Mouse (Mus musculus): ENCODE data around the gene Fanca. TPM values are rescaled to one million over a fixed set of nuclear protein-coding genes. Genes with fewer than 3 reads are reported as not detected.

The Fanca gene
- polyA plus RNA-seq, 1 experiment: 14.0 TPM

DNA sequence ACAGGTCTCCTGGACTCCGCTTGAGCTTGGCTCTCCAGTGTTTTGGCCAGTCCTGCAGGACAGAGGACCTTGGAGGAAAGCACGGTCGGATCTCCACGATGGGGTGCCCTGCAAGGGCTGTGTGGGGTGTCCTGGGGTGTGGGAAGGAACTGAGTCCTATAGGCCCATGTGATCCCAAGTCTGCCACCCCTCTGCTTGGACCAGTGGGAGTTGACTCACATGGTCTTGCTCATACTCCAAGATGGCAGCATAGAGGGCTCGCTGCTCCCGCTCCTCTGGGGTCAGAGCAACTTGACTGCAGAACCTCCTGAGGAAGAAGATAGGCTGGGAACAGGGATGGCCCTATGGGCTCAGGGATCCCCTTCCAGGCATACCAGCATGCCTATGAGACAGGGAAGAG, 70.6 kb downstream of the Fanca start:
- TF ChIP-seq CTCF (IDR thresholded peaks at IDR 0.05; ENCODE audit: control insufficient read depth, insufficient read depth, insufficient read length) (no peak), FOSL1 (IDR thresholded peaks at IDR 0.05; ENCODE audit: insufficient read depth, low read length, poor library complexity, severe bottlenecking) (no peak), MYOG (IDR thresholded peaks at IDR 0.05; ENCODE audit: control insufficient read depth, extremely low read depth, insufficient read length) (no peak), MAX (IDR thresholded peaks at IDR 0.05) (no peak), CEBPB (IDR thresholded peaks at IDR 0.05; ENCODE audit: low read depth) (no peak), USF1 (IDR thresholded peaks at IDR 0.05; ENCODE audit: low read depth) (no peak), MYOD1 (IDR thresholded peaks at IDR 0.05; ENCODE audit: control insufficient read depth, insufficient read length, low read depth) (no peak)
- Histone ChIP-seq H3K27me3 (ENCODE audit: control insufficient read depth, insufficient read depth, insufficient read length) (no peaks in the 10 kb centered on the region), H3K79me3 (ENCODE audit: low read depth) (no peaks in the 10 kb centered on the region), H3K79me2 (ENCODE audit: control insufficient read depth, insufficient read depth) (peaks cover 2% of the 10 kb centered on the region), H3ac (ENCODE audit: control insufficient read depth, insufficient read length, low read depth) (no peak overlapping the region), H3K36me3 (ENCODE audit: control insufficient read depth, insufficient read depth) (peaks cover 8% of the 10 kb centered on the region), H3K4me3 (ENCODE audit: insufficient read depth, poor library complexity, severe bottlenecking) (no peak overlapping the region)

DNA sequence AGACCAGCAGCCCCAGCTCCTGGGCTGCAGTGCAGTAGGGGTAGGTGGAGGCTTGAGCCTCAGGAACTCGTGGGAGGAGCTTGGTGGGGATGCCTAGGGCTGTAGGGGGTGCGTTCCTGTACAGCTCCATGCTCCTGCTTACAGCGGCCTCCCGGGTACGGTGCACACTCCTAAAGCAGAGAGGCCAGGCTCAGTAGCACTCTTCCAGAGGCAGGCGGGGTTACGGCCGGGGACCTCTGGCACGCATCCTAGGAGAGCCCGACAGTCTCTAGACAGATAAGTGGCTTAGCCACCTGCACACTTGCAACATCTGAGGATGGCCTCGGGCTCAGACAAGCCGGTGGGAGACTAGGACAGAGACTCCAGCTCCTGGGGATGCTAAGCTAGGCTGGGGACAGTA, 72.8 kb downstream of the Fanca start:
- no peaks in the 10 kb centered on the region for H3K27me3 ChIP-seq (ENCODE audit: control insufficient read depth, insufficient read depth, insufficient read length)
- H3K4me3 ChIP-seq (ENCODE audit: insufficient read depth, poor library complexity, severe bottlenecking): no peak overlapping the region
- no peak overlapping the region for H3ac ChIP-seq (ENCODE audit: control insufficient read depth, insufficient read length, low read depth)
- H3K79me3 ChIP-seq (ENCODE audit: low read depth): no peaks in the 10 kb centered on the region
- TF ChIP-seq CTCF (IDR thresholded peaks at IDR 0.05; ENCODE audit: control insufficient read depth, insufficient read depth, insufficient read length) (no peak), FOSL1 (IDR thresholded peaks at IDR 0.05; ENCODE audit: insufficient read depth, low read length, poor library complexity, severe bottlenecking) (no peak), USF1 (IDR thresholded peaks at IDR 0.05; ENCODE audit: low read depth) (no peak)
- no peaks in the 10 kb centered on the region for H3K79me2 ChIP-seq (ENCODE audit: control insufficient read depth, insufficient read depth)
- peaks cover 7% of the 10 kb centered on the region for H3K36me3 ChIP-seq (ENCODE audit: control insufficient read depth, insufficient read depth)

DNA sequence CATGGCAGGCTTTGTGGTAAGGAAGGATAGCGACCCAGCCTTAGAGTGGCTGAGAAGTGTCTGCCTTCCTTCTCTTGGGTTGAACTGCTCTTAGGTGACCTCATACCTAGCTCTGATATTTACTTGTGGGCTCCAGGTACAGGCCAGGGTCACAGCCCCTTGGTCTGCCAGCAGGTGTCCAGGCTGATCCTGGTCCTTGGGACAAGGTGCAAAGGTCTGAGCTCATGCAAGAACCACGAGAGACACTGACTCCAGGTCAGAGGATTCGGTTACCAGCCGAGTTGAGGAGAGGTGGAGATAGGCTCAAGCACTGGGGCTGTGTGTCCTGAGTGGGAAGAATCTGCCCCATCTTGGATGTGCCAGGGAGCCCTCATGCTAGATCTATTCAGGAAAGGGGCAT, 74.0 kb downstream of the Fanca start:
- Histone ChIP-seq H3K79me3 (ENCODE audit: low read depth) (no peaks in the 10 kb centered on the region), H3K36me3 (ENCODE audit: control insufficient read depth, insufficient read depth) (peaks cover 3% of the 10 kb centered on the region), H3K79me2 (ENCODE audit: control insufficient read depth, insufficient read depth) (no peaks in the 10 kb centered on the region), H3K27me3 (ENCODE audit: control insufficient read depth, insufficient read depth, insufficient read length) (no peaks in the 10 kb centered on the region), H3K4me3 (ENCODE audit: insufficient read depth, poor library complexity, severe bottlenecking) (no peak overlapping the region), H3ac (ENCODE audit: control insufficient read depth, insufficient read length, low read depth) (no peak overlapping the region)
- TF ChIP-seq MYOD1 (IDR thresholded peaks at IDR 0.05; ENCODE audit: control insufficient read depth, insufficient read length, low read depth) (no peak), CTCF (IDR thresholded peaks at IDR 0.05; ENCODE audit: control insufficient read depth, insufficient read depth, insufficient read length) (no peak), USF1 (IDR thresholded peaks at IDR 0.05; ENCODE audit: low read depth) (no peak), CEBPB (IDR thresholded peaks at IDR 0.05; ENCODE audit: low read depth) (no peak), FOSL1 (IDR thresholded peaks at IDR 0.05; ENCODE audit: insufficient read depth, low read length, poor library complexity, severe bottlenecking) (no peak), MYOG (IDR thresholded peaks at IDR 0.05; ENCODE audit: control insufficient read depth, extremely low read depth, insufficient read length) (no peak), MAX (IDR thresholded peaks at IDR 0.05) (no peak)

DNA sequence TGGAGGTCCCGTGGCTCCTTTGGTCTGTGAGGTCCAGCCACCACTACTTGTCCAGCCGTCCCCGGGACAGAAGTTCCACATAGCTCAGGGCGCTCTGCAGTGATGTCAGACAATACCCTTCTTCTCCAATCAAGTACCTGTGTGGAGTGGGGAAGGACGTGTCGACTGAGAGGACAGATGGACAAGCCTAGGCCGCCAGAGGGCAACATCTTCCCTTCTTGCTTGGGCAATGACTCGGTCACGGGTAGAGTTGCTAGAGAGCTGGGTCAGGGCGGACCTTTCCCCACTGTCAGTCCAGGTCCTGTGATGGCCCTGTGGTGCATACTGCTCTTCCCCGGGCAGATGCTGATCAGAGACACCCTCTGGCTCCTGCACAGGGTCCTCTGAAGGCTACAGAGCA, 75.3 kb downstream of the Fanca start:
- Histone ChIP-seq H3K27me3 (ENCODE audit: control insufficient read depth, insufficient read depth, insufficient read length) (no peaks in the 10 kb centered on the region), H3K4me3 (ENCODE audit: insufficient read depth, poor library complexity, severe bottlenecking) (no peak overlapping the region), H3K79me2 (ENCODE audit: control insufficient read depth, insufficient read depth) (no peaks in the 10 kb centered on the region), H3K36me3 (ENCODE audit: control insufficient read depth, insufficient read depth) (no peaks in the 10 kb centered on the region), H3K79me3 (ENCODE audit: low read depth) (no peaks in the 10 kb centered on the region), H3ac (ENCODE audit: control insufficient read depth, insufficient read length, low read depth) (no peak overlapping the region)
- no peak for TF ChIP-seq MAX (IDR thresholded peaks at IDR 0.05)
- TF ChIP-seq MYOG (IDR thresholded peaks at IDR 0.05; ENCODE audit: control insufficient read depth, extremely low read depth, insufficient read length): no peak
- TF ChIP-seq MYOD1 (IDR thresholded peaks at IDR 0.05; ENCODE audit: control insufficient read depth, insufficient read length, low read depth): no peak
- no peak for TF ChIP-seq FOSL1 (IDR thresholded peaks at IDR 0.05; ENCODE audit: insufficient read depth, low read length, poor library complexity, severe bottlenecking)
- no peak for TF ChIP-seq USF1 (IDR thresholded peaks at IDR 0.05; ENCODE audit: low read depth)
- TF ChIP-seq CEBPB (IDR thresholded peaks at IDR 0.05; ENCODE audit: low read depth): no peak

DNA sequence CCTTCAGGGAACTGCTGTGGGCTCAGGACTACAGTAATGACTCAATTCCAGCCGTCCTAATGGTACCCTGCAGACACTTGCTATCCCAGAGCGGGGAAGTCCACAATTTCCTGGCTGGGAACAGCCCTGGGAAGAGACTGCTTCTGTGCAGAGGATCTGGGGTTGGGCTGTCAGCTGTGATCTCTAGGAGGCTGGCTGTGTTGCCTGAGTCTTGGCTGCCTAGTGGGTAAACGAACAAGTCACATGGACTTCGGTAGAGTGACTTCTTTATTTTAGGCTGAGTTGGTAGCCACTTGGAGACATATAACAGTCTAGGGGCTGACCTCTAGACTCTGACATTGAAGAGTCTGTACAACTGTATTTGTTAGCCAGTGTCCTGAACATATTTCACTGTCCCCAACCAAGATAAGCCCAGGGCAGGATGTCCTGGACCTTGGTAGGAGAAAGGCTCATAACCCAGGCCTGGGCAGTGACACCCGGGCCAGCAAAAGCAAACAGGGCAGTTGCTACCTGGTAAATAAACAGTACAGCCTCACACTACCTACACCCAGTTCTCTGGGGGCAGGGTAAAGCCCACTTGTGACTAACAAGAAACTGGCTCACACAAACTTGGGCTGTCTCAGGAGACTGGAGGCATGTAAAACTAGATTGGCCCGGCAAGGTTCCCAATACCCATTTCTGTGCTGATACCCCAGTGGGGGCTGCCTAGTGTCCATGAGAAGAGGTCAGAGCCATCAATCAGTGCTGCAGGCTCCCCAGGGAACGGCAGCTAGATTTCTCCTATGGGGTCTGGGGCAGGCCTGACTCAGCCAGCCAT, 76.1 kb downstream of the Fanca start:
- Histone ChIP-seq H3K79me2 (ENCODE audit: control insufficient read depth, insufficient read depth) (no peaks in the 10 kb centered on the region), H3ac (ENCODE audit: control insufficient read depth, insufficient read length, low read depth) (no peak overlapping the region), H3K4me3 (ENCODE audit: insufficient read depth, poor library complexity, severe bottlenecking) (no peak overlapping the region), H3K27me3 (ENCODE audit: control insufficient read depth, insufficient read depth, insufficient read length) (no peaks in the 10 kb centered on the region), H3K36me3 (ENCODE audit: control insufficient read depth, insufficient read depth) (no peaks in the 10 kb centered on the region), H3K79me3 (ENCODE audit: low read depth) (no peaks in the 10 kb centered on the region)
- no peak for TF ChIP-seq FOSL1 (IDR thresholded peaks at IDR 0.05; ENCODE audit: insufficient read depth, low read length, poor library complexity, severe bottlenecking)
- no peak for TF ChIP-seq CEBPB (IDR thresholded peaks at IDR 0.05; ENCODE audit: low read depth)
- no peak for TF ChIP-seq MAX (IDR thresholded peaks at IDR 0.05)
- TF ChIP-seq MYOG (IDR thresholded peaks at IDR 0.05; ENCODE audit: control insufficient read depth, extremely low read depth, insufficient read length): no peak
- TF ChIP-seq MYOD1 (IDR thresholded peaks at IDR 0.05; ENCODE audit: control insufficient read depth, insufficient read length, low read depth): no peak
- no peak for TF ChIP-seq CTCF (IDR thresholded peaks at IDR 0.05; ENCODE audit: control insufficient read depth, insufficient read depth, insufficient read length)
- TF ChIP-seq USF1 (IDR thresholded peaks at IDR 0.05; ENCODE audit: low read depth): no peak

DNA sequence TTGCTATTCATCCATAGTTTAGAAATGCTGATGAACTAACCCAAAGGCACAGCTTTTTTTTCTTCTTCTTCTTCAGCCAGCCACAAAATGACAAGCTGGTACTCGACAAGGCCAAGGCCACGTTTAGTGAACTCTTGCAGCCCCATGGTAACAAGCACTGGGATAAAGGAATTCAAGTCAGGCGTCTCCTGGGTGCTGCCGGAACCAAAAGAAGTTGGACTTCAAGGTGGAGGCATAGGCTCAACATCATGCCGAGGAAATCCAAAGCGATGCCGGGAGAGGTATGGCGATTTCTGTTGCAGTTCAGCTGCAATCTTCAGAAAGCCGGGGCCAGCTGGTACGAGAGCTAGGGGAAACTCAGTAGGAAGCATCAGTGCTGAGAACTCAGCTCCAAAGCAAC, 79.0 kb downstream of the Fanca start:
- no peaks in the 10 kb centered on the region for H3K27me3 ChIP-seq (ENCODE audit: control insufficient read depth, insufficient read depth, insufficient read length)
- no peaks in the 10 kb centered on the region for H3K36me3 ChIP-seq (ENCODE audit: control insufficient read depth, insufficient read depth)
- no peaks in the 10 kb centered on the region for H3K79me3 ChIP-seq (ENCODE audit: low read depth)
- H3K79me2 ChIP-seq (ENCODE audit: control insufficient read depth, insufficient read depth): no peaks in the 10 kb centered on the region
- no peak overlapping the region for H3ac ChIP-seq (ENCODE audit: control insufficient read depth, insufficient read length, low read depth)
- TF ChIP-seq FOSL1 (IDR thresholded peaks at IDR 0.05; ENCODE audit: insufficient read depth, low read length, poor library complexity, severe bottlenecking): no peak
- TF ChIP-seq CEBPB (IDR thresholded peaks at IDR 0.05; ENCODE audit: low read depth): no peak
- TF ChIP-seq USF1 (IDR thresholded peaks at IDR 0.05; ENCODE audit: low read depth): no peak
- TF ChIP-seq MYOG (IDR thresholded peaks at IDR 0.05; ENCODE audit: control insufficient read depth, extremely low read depth, insufficient read length): no peak
- H3K4me3 ChIP-seq (ENCODE audit: insufficient read depth, poor library complexity, severe bottlenecking): no peak overlapping the region
